Mouse (Mus musculus) MEL (cell line): ENCODE data around the gene Capn9. TPM values are rescaled to one million over a fixed set of nuclear protein-coding genes. Genes with fewer than 3 reads are reported as not detected.
A peak's percentile ranks its signal among the peaks of the same experiment; 100 is the strongest.

Experiments used
- DNase-seq: peaks from one replicate; pipeline ENCODE4 v3.0.0; 2011; ENCODE audit warnings: low read depth, low spot score
- H3K27ac ChIP-seq: 2 replicates; pipeline ENCODE4 v1.5.1; 2012; ENCODE audit warnings: low read depth, mild to moderate bottlenecking, control low read depth, low read length, moderate library complexity; ENCODE audit not compliant: control insufficient read depth
- H3K27me3 ChIP-seq, 2 experiments: fragments of 150-350 bp in 1 of 2; sonication (generic) in 1 of 2; 2 replicates each; pipeline ENCODE4 v1.6.1; 2012; ENCODE audit warnings: low read length in 2 of 2, mild to moderate bottlenecking in 2 of 2, improper control_type of control experiment in 1 of 2, moderate library complexity in 1 of 2; ENCODE audit not compliant: insufficient read depth in 2 of 2, control insufficient read depth in 1 of 2
- H3K36me3 ChIP-seq, 2 experiments: 2 replicates each; pipeline ENCODE4 v1.6.1; 2012 to 2014; ENCODE audit warnings: low read length in 2 of 2, improper control_type of control experiment in 1 of 2, inconsistent platforms in 1 of 2, mild to moderate bottlenecking in 1 of 2; ENCODE audit not compliant: insufficient read depth in 2 of 2, control insufficient read depth in 1 of 2
- H3K4me1 ChIP-seq, 2 experiments: fragments of 150-350 bp in 1 of 2; sonication (generic) in 1 of 2; 2 replicates each; pipeline ENCODE4 v1.6.1; 2012; ENCODE audit warnings: low read length in 2 of 2, improper control_type of control experiment in 1 of 2, mild to moderate bottlenecking in 1 of 2; ENCODE audit not compliant: insufficient read depth in 2 of 2, control insufficient read depth in 1 of 2
- H3K4me3 ChIP-seq, 2 experiments: fragments of 150-350 bp in 1 of 2; sonication (generic) in 1 of 2; 2 replicates each; pipeline ENCODE4 v1.5.1; 2012; ENCODE audit warnings: low read depth in 2 of 2, low read length in 2 of 2, mild to moderate bottlenecking in 2 of 2, moderate library complexity in 2 of 2, control low read depth in 1 of 2, improper control_type of control experiment in 1 of 2; ENCODE audit not compliant: control insufficient read depth in 1 of 2, insufficient read depth in 1 of 2
- H3K79me2 ChIP-seq: 2 replicates; pipeline ENCODE4 v1.6.1; 2012; ENCODE audit warnings: mild to moderate bottlenecking, low read length, moderate library complexity; ENCODE audit not compliant: control insufficient read depth, poor library complexity, insufficient read depth
- H3K9ac ChIP-seq: 2 replicates; pipeline ENCODE4 v1.6.1; 2012; ENCODE audit warnings: low read depth, mild to moderate bottlenecking, control low read depth, low read length, moderate library complexity; ENCODE audit not compliant: control insufficient read depth, poor library complexity, severe bottlenecking
- H3K9me3 ChIP-seq: fragments of 150-350 bp; sonication (generic); replicated peaks from 2 replicates; pipeline ENCODE4 v1.6.1; 2012; ENCODE audit warnings: mild to moderate bottlenecking, low read length, improper control_type of control experiment, moderate library complexity; ENCODE audit not compliant: insufficient read depth
- BHLHE40 ChIP-seq: IDR thresholded peaks from 2 replicates; pipeline ENCODE4 v1.6.1; 2012; ENCODE audit warnings: low read depth, mild to moderate bottlenecking, inconsistent platforms, low read length, improper control_type of control experiment, borderline replicate concordance
- CHD1 ChIP-seq: IDR thresholded peaks from 2 replicates; pipeline ENCODE4 v1.6.1; 2012; ENCODE audit warnings: low read depth, mild to moderate bottlenecking, inconsistent platforms, low read length, improper control_type of control experiment
- CTCF ChIP-seq, 3 experiments: IDR thresholded peaks in 2 of 3; conservative IDR thresholded peaks in 1 of 3; 2 replicates each; pipeline ENCODE4 v1.5.1; 2011 to 2012; ENCODE audit warnings: low read length in 3 of 3, low read depth in 2 of 3, mild to moderate bottlenecking in 2 of 3, improper control_type of control experiment in 1 of 3, inconsistent platforms in 1 of 3, mixed read lengths in 1 of 3, moderate library complexity in 1 of 3; ENCODE audit not compliant: control insufficient read depth in 1 of 3, insufficient read depth in 1 of 3, poor library complexity in 1 of 3, severe bottlenecking in 1 of 3
- E2F4 ChIP-seq: IDR thresholded peaks from 2 replicates; pipeline ENCODE4 v1.6.1; 2011; ENCODE audit warnings: low read depth, low read length, improper control_type of control experiment, borderline replicate concordance
- ELF1 ChIP-seq: IDR thresholded peaks from 2 replicates; pipeline ENCODE4 v1.6.1; 2014; ENCODE audit warnings: low read depth, mild to moderate bottlenecking, inconsistent platforms, low read length, improper control_type of control experiment, moderate library complexity
- ETS1 ChIP-seq: IDR thresholded peaks from 2 replicates; pipeline ENCODE4 v1.6.1; 2012; ENCODE audit warnings: low read depth, mild to moderate bottlenecking, inconsistent platforms, low read length, improper control_type of control experiment, moderate library complexity
- GABPA ChIP-seq: IDR thresholded peaks from 2 replicates; pipeline ENCODE4 v1.6.1; 2012; ENCODE audit warnings: low read depth, mild to moderate bottlenecking, inconsistent platforms, low read length, improper control_type of control experiment, moderate library complexity
- HCFC1 ChIP-seq: IDR thresholded peaks from 2 replicates; pipeline ENCODE4 v1.6.1; 2012; ENCODE audit warnings: low read depth, mild to moderate bottlenecking, inconsistent platforms, low read length, improper control_type of control experiment, moderate library complexity
- JUND ChIP-seq: IDR thresholded peaks from 2 replicates; pipeline ENCODE4 v1.6.1; 2011; ENCODE audit warnings: low read depth, mild to moderate bottlenecking, improper control_type of control experiment, low read length
- MAFK ChIP-seq: IDR thresholded peaks from 2 replicates; pipeline ENCODE4 v1.6.1; 2011; ENCODE audit warnings: low read depth, mild to moderate bottlenecking, low read length, improper control_type of control experiment, borderline replicate concordance
- MAX ChIP-seq: IDR thresholded peaks from 2 replicates; pipeline ENCODE4 v1.6.1; 2011; ENCODE audit warnings: low read length, improper control_type of control experiment
- MAZ ChIP-seq: IDR thresholded peaks from 2 replicates; pipeline ENCODE4 v1.6.1; 2012; ENCODE audit warnings: low read depth, mild to moderate bottlenecking, inconsistent platforms, low read length, improper control_type of control experiment
- MEF2A ChIP-seq: IDR thresholded peaks from 2 replicates; pipeline ENCODE4 v1.6.1; 2014; ENCODE audit warnings: low read depth, mild to moderate bottlenecking, inconsistent platforms, low read length, improper control_type of control experiment; ENCODE audit not compliant: poor library complexity, insufficient replicate concordance, severe bottlenecking; ENCODE audit errors: extremely low read depth
- MYB ChIP-seq: IDR thresholded peaks from 2 replicates; pipeline ENCODE4 v1.6.1; 2011; ENCODE audit warnings: mild to moderate bottlenecking, low read depth, low read length, improper control_type of control experiment
- MYC ChIP-seq: IDR thresholded peaks from 2 replicates; pipeline ENCODE4 v1.6.1; 2011; ENCODE audit warnings: low read depth, mild to moderate bottlenecking, low read length, improper control_type of control experiment, moderate library complexity
- NELFE ChIP-seq: IDR thresholded peaks from 2 replicates; pipeline ENCODE4 v1.6.1; 2011; ENCODE audit warnings: low read depth, low read length, improper control_type of control experiment
- NRF1 ChIP-seq: IDR thresholded peaks from 2 replicates; pipeline ENCODE4 v1.6.1; 2014; ENCODE audit warnings: low read depth, mild to moderate bottlenecking, inconsistent platforms, low read length, improper control_type of control experiment, moderate library complexity; ENCODE audit not compliant: poor library complexity, insufficient read depth, severe bottlenecking
- POLR2A ChIP-seq, 2 experiments: IDR thresholded peaks; 2 replicates each; pipeline ENCODE4 v1.6.1; 2011 to 2012; ENCODE audit warnings: low read length in 2 of 2, mild to moderate bottlenecking in 2 of 2, control low read depth in 1 of 2, improper control_type of control experiment in 1 of 2, low read depth in 1 of 2, moderate library complexity in 1 of 2; ENCODE audit not compliant: control insufficient read depth in 1 of 2, insufficient read depth in 1 of 2, poor library complexity in 1 of 2
- POLR2AphosphoS2 ChIP-seq: IDR thresholded peaks from 2 replicates; pipeline ENCODE4 v1.6.1; 2011; ENCODE audit warnings: low read length, improper control_type of control experiment
- RAD21 ChIP-seq: IDR thresholded peaks from 2 replicates; pipeline ENCODE4 v1.6.1; 2011; ENCODE audit warnings: mild to moderate bottlenecking, low read depth, low read length, improper control_type of control experiment
- RCOR1 ChIP-seq: IDR thresholded peaks from 2 replicates; pipeline ENCODE4 v1.6.1; 2012; ENCODE audit warnings: low read depth, mild to moderate bottlenecking, inconsistent platforms, low read length, improper control_type of control experiment
- SIN3A ChIP-seq: IDR thresholded peaks from 2 replicates; pipeline ENCODE4 v1.6.1; 2012; ENCODE audit warnings: low read length, improper control_type of control experiment, inconsistent platforms
- SMC3 ChIP-seq: IDR thresholded peaks from 2 replicates; pipeline ENCODE4 v1.6.1; 2011; ENCODE audit warnings: low read depth, low read length, improper control_type of control experiment
- TAL1 ChIP-seq: IDR thresholded peaks from 2 replicates; pipeline ENCODE4 v1.6.1; 2012; ENCODE audit warnings: mild to moderate bottlenecking, inconsistent platforms, low read length, moderate library complexity, mixed read lengths
- TBP ChIP-seq: IDR thresholded peaks from 2 replicates; pipeline ENCODE4 v1.8.0; 2011; ENCODE audit warnings: low read depth, low read length, improper control_type of control experiment
- TCF12 ChIP-seq: IDR thresholded peaks from 2 replicates; pipeline ENCODE4 v1.6.1; 2014; ENCODE audit warnings: low read depth, mild to moderate bottlenecking, inconsistent platforms, low read length, improper control_type of control experiment, moderate library complexity
- UBTF ChIP-seq: IDR thresholded peaks from 2 replicates; pipeline ENCODE4 v1.6.1; 2012; ENCODE audit warnings: low read depth, mild to moderate bottlenecking, inconsistent platforms, low read length, improper control_type of control experiment, moderate library complexity, borderline replicate concordance; ENCODE audit not compliant: insufficient read depth
- USF1 ChIP-seq: IDR thresholded peaks from 2 replicates; pipeline ENCODE4 v1.6.1; 2014; ENCODE audit warnings: low read depth, mild to moderate bottlenecking, inconsistent platforms, low read length, improper control_type of control experiment, moderate library complexity
- USF2 ChIP-seq, 2 experiments: IDR thresholded peaks; 2 replicates each; pipeline ENCODE4 v1.6.1; 2011 to 2012; ENCODE audit warnings: improper control_type of control experiment in 2 of 2, low read length in 2 of 2, borderline replicate concordance in 1 of 2, inconsistent platforms in 1 of 2, low read depth in 1 of 2, mild to moderate bottlenecking in 1 of 2; ENCODE audit not compliant: insufficient read depth in 1 of 2
- ZKSCAN1 ChIP-seq: IDR thresholded peaks from 2 replicates; pipeline ENCODE4 v1.6.1; 2012; ENCODE audit warnings: low read depth, mild to moderate bottlenecking, inconsistent platforms, low read length, improper control_type of control experiment, moderate library complexity
- ZMIZ1 ChIP-seq: IDR thresholded peaks from 2 replicates; pipeline ENCODE4 v1.6.1; 2012; ENCODE audit warnings: low read depth, mild to moderate bottlenecking, inconsistent platforms, low read length, improper control_type of control experiment, moderate library complexity
- polyA plus RNA-seq, 2 experiments: library from polyadenylated mRNA; stranded (reverse) in 1 of 2; unstranded in 1 of 2; fragments of >175 nt in 1 of 2; fragments of >200 nt in 1 of 2; gene quantifications; 2 replicates each; pipeline versions ENCODE4 v1.2.1 to v1.2.4; 2012; ENCODE audit warnings: low replicate concordance in 2 of 2, low read depth in 1 of 2; ENCODE audit not compliant: insufficient read length in 2 of 2, insufficient read depth in 1 of 2, missing spikeins in 1 of 2
- total RNA-seq: library from RNA; depleted of rRNA; stranded (reverse); fragments of 300-350 nt; gene quantifications from 2 replicates; pipeline ENCODE4 v1.2.3, GENCODE M21; 2012

Capn9 gene
- total and polyA plus RNA-seq, 3 experiments: not detected

DNA sequence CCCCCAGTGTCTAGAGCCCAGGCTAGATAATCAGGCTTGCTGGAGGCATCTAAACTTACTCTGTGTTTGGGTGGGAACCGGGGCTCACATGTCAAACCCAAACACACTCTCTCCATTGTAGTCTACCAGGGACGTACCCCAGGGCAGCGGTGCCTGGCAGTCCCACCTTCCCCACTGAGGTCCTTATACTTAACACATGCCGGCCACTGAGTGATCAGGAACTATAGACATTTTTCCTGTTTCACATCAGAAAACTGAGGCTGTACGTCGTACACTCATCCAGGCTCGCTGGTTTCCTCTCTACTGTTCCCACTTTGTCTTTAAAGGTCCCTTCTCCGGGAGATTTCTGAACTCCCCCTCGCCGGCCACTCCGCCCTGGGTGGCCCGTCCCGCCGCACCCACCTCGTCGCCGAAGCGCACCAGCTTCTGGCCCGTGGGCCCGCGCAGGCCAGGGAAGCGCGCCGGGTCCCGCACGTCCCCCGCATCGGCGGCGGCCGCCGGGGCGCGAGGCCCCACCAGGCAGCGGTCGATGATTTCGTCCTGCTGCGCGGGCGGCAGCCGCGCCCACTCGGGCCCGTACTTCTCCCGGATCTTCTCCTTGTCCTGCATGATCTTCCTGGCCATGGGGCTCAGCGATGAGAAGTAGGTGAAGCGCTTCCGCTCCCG lies 86.7 kb downstream of the Capn9 start (continued):
- TF ChIP-seq RAD21 (no peak), USF2 (IDR thresholded peaks at IDR 0.05; ENCODE audit: borderline replicate concordance in 1 of 2, insufficient read depth in 1 of 2, low read depth in 1 of 2, low read length in 2 of 2) (no peak), MYC (no peak), MAZ (peak; percentile 30; the same call in 1 of the 2 replicates), TBP (no peak), GABPA (no peak), TCF12 (peak; percentile 22; the same call in 1 of the 2 replicates), MEF2A (no peak)

DNA sequence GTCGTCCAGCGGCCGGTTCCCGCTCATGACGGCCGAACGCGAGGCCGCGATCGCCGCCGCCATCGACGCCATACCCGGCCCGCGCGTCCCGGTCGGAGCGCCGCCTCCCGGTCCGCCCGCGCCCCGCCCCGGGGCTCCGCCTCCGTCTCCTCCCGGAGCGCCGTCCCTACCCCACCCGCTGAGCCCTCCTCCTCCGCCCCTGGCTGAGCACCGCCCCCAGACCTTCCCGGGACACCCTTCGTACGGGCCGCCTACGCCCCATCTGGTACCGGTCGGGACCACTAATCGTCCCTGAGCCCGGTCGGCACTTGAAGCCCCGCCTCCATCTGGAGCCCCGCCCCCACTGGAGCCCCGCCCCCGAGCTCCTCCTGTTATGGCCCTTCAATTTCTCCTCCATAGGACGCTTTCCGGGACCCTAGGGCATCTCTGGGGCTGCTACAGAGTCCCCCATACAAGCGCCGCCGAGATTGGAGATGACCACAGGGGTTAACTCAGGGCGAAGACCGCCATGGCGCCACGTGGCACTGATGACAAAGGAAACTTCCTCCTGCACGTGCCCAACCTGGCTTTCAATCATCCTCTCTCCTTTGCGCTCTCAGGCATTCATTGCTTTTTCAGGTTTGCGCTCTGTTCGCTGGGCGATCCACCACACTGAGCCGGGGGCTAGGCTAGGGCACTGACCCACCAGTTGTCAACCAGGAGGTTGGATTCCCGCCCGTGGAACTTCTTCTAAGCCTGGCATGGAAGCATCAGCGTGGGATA lies 87.4 kb downstream of the Capn9 start, which contains the start of gene 2310022B05Rik:
TSS of gene 2310022B05Rik (minus strand) at position 258 of the 762 bp plus-strand sequence.
- peaks cover 2 to 13% of the 10 kb centered on the region in 2 experiments; a peak in 3 of 4 replicates for H3K4me1 ChIP-seq
- peak; percentile 79 for DNase-seq
- peak within 1 kb of the TSS; percentile 96 for H3K9ac ChIP-seq
- no peaks in the 10 kb centered on the region for H3K9me3 ChIP-seq
- H3K27me3 ChIP-seq: no peaks in the 10 kb centered on the region
- H3K36me3 ChIP-seq: peaks cover 0 to 11% of the 10 kb centered on the region in 2 experiments; a peak in 1 of 4 replicates
- peaks cover 3% of the 10 kb centered on the region for H3K79me2 ChIP-seq
- peak within 1 kb of the TSS; percentile 87 to 95 for H3K4me3 ChIP-seq
- H3K27ac ChIP-seq: peak within 1 kb of the TSS; percentile 45
- TF ChIP-seq TBP (no peak), ELF1 (no peak), TAL1 (no peak), HCFC1 (0 out of 2 replicates have a peak, but pooled peaks have one; percentile 32), BHLHE40 (peak; percentile 92), UBTF (no peak), CHD1 (no peak), ZKSCAN1 (no peak), ZMIZ1 (no peak), RCOR1 (no peak), SIN3A (no peak), POLR2A (IDR thresholded peaks at IDR 0.05; ENCODE audit: control insufficient read depth in 1 of 2, insufficient read depth in 1 of 2, low read depth in 1 of 2, low read length in 2 of 2, poor library complexity in 1 of 2) (peak; percentile 59 to 90; a peak in 2 of 4 replicates), MAX (peak; percentile 88), ETS1 (no peak), JUND (no peak), POLR2AphosphoS2 (no peak), E2F4 (no peak), USF1 (peak; percentile 55; the same call in 1 of the 2 replicates), RAD21 (no peak), NELFE (peak; percentile 63), MYC (peak; percentile 76), MAFK (no peak), NRF1 (no peak), GABPA (no peak), CTCF (IDR thresholded peaks at IDR 0.05 in 2 of 3, conservative IDR thresholded peaks at IDR 0.05 in 1 of 3; ENCODE audit: control insufficient read depth in 1 of 3, insufficient read depth in 1 of 3, low read depth in 2 of 3, low read length in 3 of 3, poor library complexity in 1 of 3, severe bottlenecking in 1 of 3) (no peak), MEF2A (no peak), MYB (no peak), SMC3 (no peak)
